Mouse (Mus musculus): ENCODE measurements around the gene Ccdc96. TPM values are rescaled to one million over a fixed set of nuclear protein-coding genes. Genes with fewer than 3 reads are reported as not detected.
A peak's percentile ranks its signal among the peaks of the same experiment; 100 is the strongest.

Gene Ccdc96
- not detected in 2 replicates for total RNA-seq (2014; fragmentation: Nextera tagmentation)
- total RNA-seq (2017): 0.43 TPM in 1 of 2 replicates, not detected in the other

GRCm38 (mm10) chr5:36484171-36484990, at the start of gene Ccdc96, which contains the start of gene Tada2b:
Ccdc96 (plus strand) TSS chr5:36484588.
Tada2b (minus strand) TSS chr5:36484285.
- ATAC-seq (replicated peaks; ENCODE audit: poor library complexity, severe bottlenecking): peak; percentile 85

- ATAC-seq (replicated peaks; ENCODE audit: poor library complexity, severe bottlenecking): no peak
Measured at GRCm38 (mm10) chr5:36436858-36437257, 47.5 kb upstream of the Ccdc96 start.

GRCm38 (mm10) chr5:36440741-36441140, 43.6 kb upstream of the Ccdc96 start:
- no peak for ATAC-seq (replicated peaks; ENCODE audit: poor library complexity, severe bottlenecking)

- ATAC-seq (replicated peaks; ENCODE audit: poor library complexity, severe bottlenecking): no peak
Measured at GRCm38 (mm10) chr5:36444611-36445010, 39.8 kb upstream of the Ccdc96 start.

- no peak for ATAC-seq (replicated peaks; ENCODE audit: poor library complexity, severe bottlenecking)
Measured at GRCm38 (mm10) chr5:36445028-36445427, 39.4 kb upstream of the Ccdc96 start.

GRCm38 (mm10) chr5:36446166-36446890, 38.1 kb upstream of the Ccdc96 start:
- no peak for ATAC-seq (replicated peaks; ENCODE audit: poor library complexity, severe bottlenecking)

- ATAC-seq (replicated peaks; ENCODE audit: poor library complexity, severe bottlenecking): no peak
Measured at GRCm38 (mm10) chr5:36447872-36448271, 36.5 kb upstream of the Ccdc96 start.

GRCm38 (mm10) chr5:36449710-36450358, 34.6 kb upstream of the Ccdc96 start:
- no peak for ATAC-seq (replicated peaks; ENCODE audit: poor library complexity, severe bottlenecking)

- peak; percentile 69 for ATAC-seq (replicated peaks; ENCODE audit: poor library complexity, severe bottlenecking)
Measured at GRCm38 (mm10) chr5:36451119-36451518, 33.3 kb upstream of the Ccdc96 start.

GRCm38 (mm10) chr5:36451872-36452389, 32.5 kb upstream of the Ccdc96 start:
- ATAC-seq (replicated peaks; ENCODE audit: poor library complexity, severe bottlenecking): no peak

- no peak for ATAC-seq (replicated peaks; ENCODE audit: poor library complexity, severe bottlenecking)
Measured at GRCm38 (mm10) chr5:36452821-36453220, 31.6 kb upstream of the Ccdc96 start.

GRCm38 (mm10) chr5:36457706-36458105, 26.7 kb upstream of the Ccdc96 start:
- no peak for ATAC-seq (replicated peaks; ENCODE audit: poor library complexity, severe bottlenecking)

- ATAC-seq (replicated peaks; ENCODE audit: poor library complexity, severe bottlenecking): 0 out of 2 replicates have a peak, but pooled peaks have one; percentile 35
Measured at GRCm38 (mm10) chr5:36458926-36459325, 25.5 kb upstream of the Ccdc96 start.

GRCm38 (mm10) chr5:36460712-36461111, 23.7 kb upstream of the Ccdc96 start:
- ATAC-seq (replicated peaks; ENCODE audit: poor library complexity, severe bottlenecking): no peak

- ATAC-seq (replicated peaks; ENCODE audit: poor library complexity, severe bottlenecking): no peak
Measured at GRCm38 (mm10) chr5:36461231-36461630, 23.2 kb upstream of the Ccdc96 start.

GRCm38 (mm10) chr5:36462810-36463209, 21.6 kb upstream of the Ccdc96 start:
- ATAC-seq (replicated peaks; ENCODE audit: poor library complexity, severe bottlenecking): peak; percentile 41

- no peak for ATAC-seq (replicated peaks; ENCODE audit: poor library complexity, severe bottlenecking)
Measured at GRCm38 (mm10) chr5:36463391-36463790, 21.0 kb upstream of the Ccdc96 start.

- peak; percentile 88 for ATAC-seq (replicated peaks; ENCODE audit: poor library complexity, severe bottlenecking)
Measured at GRCm38 (mm10) chr5:36464709-36465661, 19.4 kb upstream of the Ccdc96 start, which contains the start of gene Grpel1. Grpel1 (plus strand) TSS chr5:36464998.

GRCm38 (mm10) chr5:36465889-36466288, 18.5 kb upstream of the Ccdc96 start:
- peak; percentile 17; the same call in 1 of the 2 replicates for ATAC-seq (replicated peaks; ENCODE audit: poor library complexity, severe bottlenecking)
